ENCODE assay signal across 12 mouse cellular contexts in genomic region chr1:134517841-134518240, GRCm38 (mm10). TPM values are rescaled to one million over a fixed set of nuclear protein-coding genes. Genes with fewer than 3 reads are reported as not detected.
DNase-seq lines count a peak whose midpoint lies in the region; ATAC-seq and TF ChIP-seq lines count a peak whose summit lies in the region.
"Not testable (repeated sequence)": the region's sequence is repeated elsewhere in the genome, so short reads cannot be mapped to it uniquely, and the experiment has no call there.
"Had no signal": no experiment of that assay in that cellular context is flagged by ENCODE, and none has a peak within 500 bp of the region (broad histone marks: within the 10 kb centered on the region; RNA-seq: fewer than 3 reads in every experiment).

No protein-coding gene starts in this region.

- 92% methylated on average over 14 of the region's 14 CpGs for WGBS in kidney, embryonic 15.5 days
- 81% methylated on average over 14 of the region's 14 CpGs for WGBS in liver, embryonic 12.5 days (ENCODE audit: insufficient replicate concordance)

- not testable (repeated sequence) for H3K4me2 ChIP-seq in kidney, embryonic 15.5 days; liver, embryonic 12.5 days

- not testable (repeated sequence) for H3K9ac ChIP-seq in kidney, embryonic 15.5 days; liver, embryonic 12.5 days

- peaks cover 45% of the 10 kb centered on the region for H3K4me1 ChIP-seq in E14TG2a.4 (replicated peaks; ENCODE audit: low read depth, low read length)
- peaks cover 41% of the 10 kb centered on the region for H3K4me1 ChIP-seq in kidney, embryonic 15.5 days
- H3K4me1 ChIP-seq in liver, embryonic 12.5 days: peaks cover 51% of the 10 kb centered on the region
- peaks cover 74% of the 10 kb centered on the region for H3K4me1 ChIP-seq in megakaryocyte, embryonic 14.5 days

- H3K36me3 ChIP-seq in E14TG2a.4 (ENCODE audit: insufficient read depth, low read length); kidney, embryonic 15.5 days; liver, embryonic 12.5 days; megakaryocyte, embryonic 14.5 days (replicated peaks; ENCODE audit: low read length): not testable (repeated sequence)

- not testable (repeated sequence) for TF ChIP-seq CTCF in E14TG2a.4 (conservative IDR thresholded peaks at IDR 0.05; ENCODE audit: low read length)

- H3K27ac ChIP-seq in kidney, embryonic 15.5 days: peak overlapping the region; percentile 84; the same call in 1 of the 2 replicates
- H3K27ac ChIP-seq in liver, embryonic 12.5 days: 0 out of 2 replicates have a peak overlapping the region, but pooled peaks have one; percentile 0

- H3K9me3 ChIP-seq in E14TG2a.4 (ENCODE audit: low read length); kidney, embryonic 15.5 days (replicated peaks); liver, embryonic 12.5 days (replicated peaks); megakaryocyte, embryonic 14.5 days: not testable (repeated sequence)

- ATAC-seq in kidney, embryonic 15.5 days (replicated peaks; ENCODE audit: low FRiP score); liver, embryonic 12.5 days: not testable (repeated sequence)

- peaks cover 22% of the 10 kb centered on the region for H3K27me3 ChIP-seq in E14TG2a.4 (ENCODE audit: insufficient read depth, low read length)
- not testable (repeated sequence) for H3K27me3 ChIP-seq in kidney, embryonic 15.5 days
- peaks cover 39% of the 10 kb centered on the region for H3K27me3 ChIP-seq in liver, embryonic 12.5 days (replicated peaks)
- peaks cover 17% of the 10 kb centered on the region for H3K27me3 ChIP-seq in megakaryocyte, embryonic 14.5 days (replicated peaks)

- H3K4me3 ChIP-seq in E14TG2a.4 (replicated peaks; ENCODE audit: low read length): 0 out of 2 replicates have a peak overlapping the region, but pooled peaks have one; percentile 24
- H3K4me3 ChIP-seq in kidney, embryonic 15.5 days (replicated peaks); liver, embryonic 12.5 days: not testable (repeated sequence)
- H3K4me3 ChIP-seq in megakaryocyte, embryonic 14.5 days (replicated peaks): peak overlapping the region; percentile 73

- peak; percentile 91 for DNase-seq in heart, adult 11 months

RNA-seq across cellular contexts. Expression of gene Rabif, which starts 23.4 kb away (rescaled TPM):
- 43.6 and 44.3 TPM in 2 replicates for polyA plus RNA-seq in kidney, embryonic 15.5 days (2015; fragmentation: Nextera tagmentation; extraction: Ambion mirVana)
- polyA plus RNA-seq in liver, embryonic 12.5 days (2016; fragmentation: Nextera tagmentation; extraction: Ambion mirVana): 23.5 and 24.2 TPM in 2 replicates
- polyA plus RNA-seq in megakaryocyte, embryonic 14.5 days (2012; ENCODE audit: insufficient read depth, low replicate concordance): 4.8 and 5.0 TPM in 2 replicates

RNA-seq across cellular contexts. Expression of gene Mgat4e, which starts 31.6 kb away (rescaled TPM):
- not detected in 2 replicates for polyA plus RNA-seq in kidney, embryonic 15.5 days (2015; fragmentation: Nextera tagmentation; extraction: Ambion mirVana)
- not detected in 2 replicates for polyA plus RNA-seq in liver, embryonic 12.5 days (2016; fragmentation: Nextera tagmentation; extraction: Ambion mirVana)
- polyA plus RNA-seq in megakaryocyte, embryonic 14.5 days (2012; ENCODE audit: insufficient read depth, low replicate concordance): not detected in 2 replicates
- polyA plus RNA-seq: activated CD4-positive, CD25-positive, alpha-beta regulatory T cell, adult 4 months; adrenal gland, adult 2 months; C2C12; CD4-positive, CD25-positive, alpha-beta regulatory T cell, adult 4 months; cerebellum, adult 2 months; G1E; Patski had no signal

RNA-seq across cellular contexts. Expression of gene Kdm5b, which starts 42.1 kb away (rescaled TPM):
- polyA plus RNA-seq in kidney, embryonic 15.5 days (2015; fragmentation: Nextera tagmentation; extraction: Ambion mirVana): 54.2 and 56.2 TPM in 2 replicates
- polyA plus RNA-seq in liver, embryonic 12.5 days (2016; fragmentation: Nextera tagmentation; extraction: Ambion mirVana): 16.1 and 16.5 TPM in 2 replicates
- 0.63 and 1.8 TPM in 2 replicates for polyA plus RNA-seq in megakaryocyte, embryonic 14.5 days (2012; ENCODE audit: insufficient read depth, low replicate concordance)
